Mouse (Mus musculus) liver, adult (tissue): ENCODE measurements around the gene Gm20903.
"Not testable (repeated sequence)": the region's sequence is repeated elsewhere in the genome, so short reads cannot be mapped to it uniquely, and the experiment has no call there.

ENCODE experiments used
- GATA4 ChIP-seq: IDR thresholded peaks from 2 replicates; pipeline ENCODE4 v1.6.1; 2014; ENCODE audit warnings: mild to moderate bottlenecking, low read length; ENCODE audit not compliant: insufficient replicate concordance

Gene Gm20903

DNA sequence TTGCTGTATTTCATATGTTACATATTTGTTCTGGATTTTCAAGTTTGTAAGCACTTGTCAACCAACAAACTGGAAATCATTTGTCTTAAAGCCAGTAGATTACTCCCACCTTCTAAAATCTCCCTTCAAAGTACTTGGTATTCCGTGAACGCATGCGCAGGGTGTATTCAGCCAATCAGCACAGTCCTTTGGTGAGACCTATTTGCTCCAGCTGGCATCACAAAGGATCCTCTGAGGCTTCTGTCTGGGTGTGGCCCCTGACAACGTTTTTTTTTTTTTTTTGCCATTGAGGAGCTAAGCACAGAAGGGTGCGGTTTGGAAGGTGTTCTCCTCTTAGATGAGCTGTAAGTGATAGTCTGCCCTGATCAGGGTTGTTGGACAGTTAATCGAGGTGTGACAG, at the start of gene Gm20903:
TSS of gene Gm20903 (plus strand) at position 301 of the 400 bp plus-strand sequence.
- TF ChIP-seq GATA4 = not testable (repeated sequence)
